Mouse (Mus musculus) bone marrow macrophage, adult 2 months (primary cell): ENCODE results near the gene Bag5. TPM values are rescaled to one million over a fixed set of nuclear protein-coding genes. Genes with fewer than 3 reads are reported as not detected.

Experiments used
- H3K27ac ChIP-seq: 2 replicates; pipeline ENCODE4 v1.5.1; 2012; ENCODE audit warnings: low read depth, low read length; ENCODE audit not compliant: insufficient read depth
- H3K4me1 ChIP-seq: 2 replicates; pipeline ENCODE4 v1.6.1; 2012; ENCODE audit warnings: low read length; ENCODE audit not compliant: control insufficient read depth, insufficient read depth
- H3K4me3 ChIP-seq: 2 replicates; pipeline ENCODE4 v1.5.1; 2012; ENCODE audit warnings: mild to moderate bottlenecking, low read length, moderate library complexity; ENCODE audit not compliant: insufficient read depth
- CTCF ChIP-seq: IDR thresholded peaks from 2 replicates; pipeline ENCODE4 v1.5.1; 2012; ENCODE audit warnings: low read depth, mild to moderate bottlenecking, low read length, moderate library complexity
- POLR2A ChIP-seq: IDR thresholded peaks from 2 replicates; pipeline ENCODE4 v1.6.1; 2012; ENCODE audit warnings: mild to moderate bottlenecking, low read depth, low read length, borderline replicate concordance
- polyA plus RNA-seq: library from polyadenylated mRNA; stranded (reverse); fragments of >200 nt; gene quantifications from 2 replicates; pipeline ENCODE4 v1.2.4, GENCODE M21; 2012; ENCODE audit not compliant: missing spikeins, insufficient read depth, insufficient read length

Gene Bag5
- polyA plus RNA-seq, 1 experiment, result 15.1 TPM

- Histone ChIP-seq H3K27ac (peak overlapping the region; percentile 36), H3K4me3 (no peak overlapping the region), H3K4me1 (peaks cover 37% of the 10 kb centered on the region)
- TF ChIP-seq POLR2A (no peak), CTCF (no peak)
Observed at GRCm38 (mm10) chr12:111691346-111691872, 21.6 kb downstream of the Bag5 start.

- Histone ChIP-seq H3K27ac (no peak overlapping the region), H3K4me3 (no peak overlapping the region), H3K4me1 (peaks cover 28% of the 10 kb centered on the region)
- TF ChIP-seq CTCF (no peak), POLR2A (no peak)
Observed at GRCm38 (mm10) chr12:111689426-111689825, 23.6 kb downstream of the Bag5 start.

- no peak overlapping the region for H3K4me3 ChIP-seq
- TF ChIP-seq POLR2A (no peak), CTCF (no peak)
- peaks cover 20% of the 10 kb centered on the region for H3K4me1 ChIP-seq
- H3K27ac ChIP-seq, result no peak overlapping the region
Observed at GRCm38 (mm10) chr12:111688069-111688428, 25.0 kb downstream of the Bag5 start.

DNA sequence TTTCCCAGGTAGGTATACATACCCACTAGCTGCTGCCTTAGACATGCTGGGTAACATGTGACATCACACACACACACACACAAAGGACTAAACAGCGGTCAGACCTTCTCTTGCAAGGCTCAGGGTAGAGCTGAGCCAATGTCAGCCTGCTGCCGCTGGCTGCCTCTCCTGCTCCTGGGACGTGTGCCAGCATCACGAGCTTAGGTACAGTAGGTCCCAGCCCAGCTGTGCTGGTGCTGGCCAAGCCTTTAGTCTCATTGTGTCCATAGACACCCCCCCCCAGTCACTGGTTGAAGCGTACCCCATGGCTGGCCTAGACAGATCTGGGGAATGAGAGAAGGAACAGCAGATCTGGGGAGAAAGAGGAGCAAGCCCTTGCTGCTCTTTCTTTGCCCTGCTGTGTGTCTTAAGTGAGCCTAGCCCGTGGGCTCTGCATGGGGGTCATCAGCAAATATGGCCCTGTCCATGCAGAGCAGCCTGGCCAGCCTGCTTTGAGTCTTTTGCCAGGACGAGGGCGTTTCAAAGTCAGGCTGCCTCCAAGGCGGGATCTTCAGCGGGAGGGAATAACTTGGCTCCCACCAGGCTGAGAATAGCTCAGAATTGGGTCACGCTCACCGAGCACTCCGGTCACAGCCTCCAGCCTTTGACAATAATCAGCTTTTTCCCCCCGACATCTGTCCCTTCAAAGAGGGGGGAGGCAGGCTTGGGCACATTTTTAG, 25.5 kb downstream of the Bag5 start:
- H3K4me1 ChIP-seq, result peaks cover 20% of the 10 kb centered on the region
- H3K27ac ChIP-seq, result no peak overlapping the region
- TF ChIP-seq POLR2A, result no peak
- H3K4me3 ChIP-seq, result no peak overlapping the region

- TF ChIP-seq POLR2A (no peak), CTCF (no peak)
- no peak overlapping the region for H3K27ac ChIP-seq
- H3K4me3 ChIP-seq, result no peak overlapping the region
- H3K4me1 ChIP-seq, result peaks cover 14% of the 10 kb centered on the region
Observed at GRCm38 (mm10) chr12:111686390-111686789, 26.7 kb downstream of the Bag5 start.

GRCm38 (mm10) chr12:111682806-111683205, 30.3 kb downstream of the Bag5 start:
- no peak overlapping the region for H3K4me3 ChIP-seq
- no peak for TF ChIP-seq CTCF
- TF ChIP-seq POLR2A, result no peak
- no peak overlapping the region for H3K27ac ChIP-seq
- peaks cover 8% of the 10 kb centered on the region for H3K4me1 ChIP-seq

DNA sequence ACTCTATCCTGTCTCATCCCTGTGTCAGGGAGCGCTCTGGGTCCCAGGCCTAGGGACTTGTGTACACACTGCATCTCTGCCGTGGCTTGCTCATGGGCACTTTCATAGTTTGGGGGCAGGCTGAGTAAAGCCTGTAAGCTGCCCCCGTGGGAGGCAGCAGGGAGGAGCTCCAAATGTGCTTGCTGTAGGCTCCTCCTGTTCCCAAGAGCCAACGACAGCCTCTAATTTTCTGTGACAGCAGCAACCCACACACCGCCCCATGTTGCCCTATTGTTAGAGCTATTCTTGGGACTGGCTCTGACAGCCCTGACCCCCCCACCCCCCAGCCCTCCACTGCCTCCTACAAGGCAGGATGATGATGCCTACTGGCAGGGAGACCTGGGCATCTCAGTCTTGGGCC, 31.1 kb downstream of the Bag5 start:
- H3K4me1 ChIP-seq, result peaks cover 13% of the 10 kb centered on the region
- TF ChIP-seq POLR2A (no peak), CTCF (no peak)
- H3K27ac ChIP-seq, result no peak overlapping the region

GRCm38 (mm10) chr12:111681305-111681704, 31.8 kb downstream of the Bag5 start:
- TF ChIP-seq POLR2A (no peak), CTCF (no peak)
- H3K27ac ChIP-seq, result no peak overlapping the region
- peaks cover 17% of the 10 kb centered on the region for H3K4me1 ChIP-seq
- H3K4me3 ChIP-seq, result no peak overlapping the region

More for the DNA sequence above, 31.1 kb downstream of the Bag5 start:
- no peak overlapping the region for H3K4me3 ChIP-seq

DNA sequence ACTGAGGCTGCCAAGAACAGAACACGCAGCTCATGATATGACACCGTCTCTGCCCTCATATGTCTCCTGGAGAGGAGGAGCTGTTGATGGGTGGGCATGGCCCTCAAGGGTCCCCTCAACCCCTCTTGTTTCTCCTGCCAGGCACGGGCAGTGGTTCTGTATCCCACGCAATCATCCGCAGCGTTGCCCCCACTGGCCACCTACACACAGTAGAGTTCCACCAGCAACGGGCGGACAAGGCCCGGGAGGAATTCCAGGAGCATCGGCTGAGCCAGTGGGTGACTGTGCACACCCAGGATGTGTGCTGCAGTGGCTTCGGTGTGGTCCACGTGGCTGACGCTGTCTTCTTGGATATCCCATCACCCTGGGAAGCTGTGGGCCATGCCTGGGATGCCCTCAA, 32.4 kb downstream of the Bag5 start:
- Histone ChIP-seq H3K27ac (no peak overlapping the region), H3K4me1 (peaks cover 21% of the 10 kb centered on the region), H3K4me3 (no peak overlapping the region)
- TF ChIP-seq POLR2A (no peak), CTCF (no peak)

GRCm38 (mm10) chr12:111678997-111679396, 34.1 kb downstream of the Bag5 start:
- Histone ChIP-seq H3K4me1 (peaks cover 31% of the 10 kb centered on the region), H3K27ac (no peak overlapping the region), H3K4me3 (peak overlapping the region; percentile 84)
- TF ChIP-seq CTCF (no peak), POLR2A (no peak)
